Mouse (Mus musculus) forebrain, embryonic 10.5 days (tissue): ENCODE data around the gene Rin2. TPM values are rescaled to one million over a fixed set of nuclear protein-coding genes. Genes with fewer than 3 reads are reported as not detected.
A peak's percentile ranks its signal among the peaks of the same experiment; 100 is the strongest.

Experiments
- DNase-seq: peaks from one replicate; pipeline ENCODE4 v3.0.0-alpha.2; 2017; ENCODE audit warnings: low spot score; ENCODE audit errors: extremely low spot score
- H3K27ac ChIP-seq: fragments of 300-500 bp; sonication (generic); 2 replicates; pipeline ENCODE4 v1.5.1; 2016; ENCODE audit warnings: mild to moderate bottlenecking
- H3K27me3 ChIP-seq: fragments of 300-500 bp; sonication (generic); 2 replicates; pipeline ENCODE4 v1.6.1; 2016; ENCODE audit warnings: mild to moderate bottlenecking; ENCODE audit not compliant: poor library complexity, severe bottlenecking
- H3K36me3 ChIP-seq: fragments of 300-500 bp; sonication (generic); replicated peaks from 2 replicates; pipeline ENCODE4 v1.6.1; 2016; ENCODE audit warnings: mild to moderate bottlenecking, moderate library complexity
- H3K4me1 ChIP-seq: fragments of 300-500 bp; sonication (generic); 2 replicates; pipeline ENCODE4 v1.6.1; 2016
- H3K4me3 ChIP-seq: fragments of 300-500 bp; sonication (generic); 2 replicates; pipeline ENCODE4 v1.5.1; 2016; ENCODE audit warnings: mild to moderate bottlenecking, moderate library complexity
- H3K9me3 ChIP-seq: fragments of 300-500 bp; sonication (generic); 2 replicates; pipeline ENCODE4 v1.6.1; 2016; ENCODE audit warnings: mild to moderate bottlenecking, moderate library complexity
- WGBS: fragments of 180-500 bp; shearing (Covaris S2); methylation state at CpG from one replicate; pipeline ENCODE4 v1.1.7; 2016; 5-methylcytosine and 5-hydroxymethylcytosine counted together
- polyA plus RNA-seq: library from polyadenylated mRNA; unstranded; fragments of >200 nt; fragmentation: Nextera tagmentation; extraction: Ambion mirVana; gene quantifications from 2 replicates; pipeline ENCODE4 v1.2.1, GENCODE M21; 2016

Gene Rin2
- polyA plus RNA-seq, 1 experiment from 2014 or later: 10.1 TPM

DNA sequence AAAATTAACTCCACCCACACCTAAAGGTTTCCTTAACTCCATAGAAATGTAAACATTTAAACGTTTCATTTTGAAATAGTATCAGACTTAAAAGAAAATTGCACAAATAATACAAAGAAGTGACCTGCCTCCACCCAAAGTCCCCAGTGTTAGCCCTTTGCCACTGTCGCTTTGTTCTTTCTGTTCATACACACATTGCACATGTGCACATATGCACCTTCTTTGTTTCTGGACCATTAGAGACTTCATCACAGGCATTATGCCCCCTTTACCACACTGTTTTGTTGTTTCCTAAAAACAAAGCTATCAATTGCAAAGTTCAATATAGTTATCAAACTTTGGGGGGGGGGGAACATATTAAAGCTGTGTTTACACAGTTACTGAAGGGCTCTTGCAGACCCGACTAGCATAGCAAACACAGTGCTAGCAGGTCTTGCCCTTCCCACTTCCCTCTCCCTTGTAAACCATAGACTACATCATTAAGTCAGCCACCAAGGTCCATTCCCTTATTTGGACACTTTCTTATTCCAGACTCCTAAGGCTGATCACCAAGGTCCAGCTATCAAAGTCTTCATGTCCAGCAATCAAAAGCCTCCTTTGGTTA, 200.0 kb downstream of the Rin2 start:
- H3K4me3 ChIP-seq: no peak overlapping the region
- DNase-seq: no peak
- 76% methylated on average over 3 of the region's 3 CpGs for WGBS

DNA sequence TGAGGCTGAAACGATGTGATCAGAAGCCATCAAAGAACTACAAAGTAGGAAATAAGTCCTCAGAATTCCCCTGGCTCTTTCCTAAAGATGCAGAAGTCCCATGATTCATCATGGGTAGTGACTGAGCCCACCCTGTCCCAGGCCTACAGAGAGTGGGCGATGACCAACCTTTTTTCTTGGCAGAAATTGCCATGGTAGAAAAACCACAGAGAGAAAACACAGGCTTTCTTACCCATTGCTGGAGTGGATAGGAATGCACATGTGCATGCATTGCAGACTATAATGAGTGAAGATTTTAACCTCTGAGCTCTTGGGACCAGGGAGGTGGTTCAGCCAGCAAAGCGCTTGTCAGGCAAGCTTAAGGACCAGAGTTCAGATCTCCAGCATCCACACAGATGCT, 202.2 kb downstream of the Rin2 start:
- Histone ChIP-seq H3K36me3 (peaks cover 22% of the 10 kb centered on the region), H3K9me3 (no peaks in the 10 kb centered on the region), H3K4me1 (no peaks in the 10 kb centered on the region; the same call in 1 of the 2 replicates), H3K4me3 (no peak overlapping the region), H3K27ac (no peak overlapping the region), H3K27me3 (no peaks in the 10 kb centered on the region)
- DNase-seq: no peak
- 90% methylated on average over 3 of the region's 3 CpGs for WGBS

More for the DNA sequence above, 200.0 kb downstream of the Rin2 start:
- Histone ChIP-seq H3K27me3 (no peaks in the 10 kb centered on the region), H3K27ac (no peak overlapping the region), H3K9me3 (no peaks in the 10 kb centered on the region), H3K4me1 (no peaks in the 10 kb centered on the region), H3K36me3 (peaks cover 14% of the 10 kb centered on the region; the same call in 1 of the 2 replicates)

DNA sequence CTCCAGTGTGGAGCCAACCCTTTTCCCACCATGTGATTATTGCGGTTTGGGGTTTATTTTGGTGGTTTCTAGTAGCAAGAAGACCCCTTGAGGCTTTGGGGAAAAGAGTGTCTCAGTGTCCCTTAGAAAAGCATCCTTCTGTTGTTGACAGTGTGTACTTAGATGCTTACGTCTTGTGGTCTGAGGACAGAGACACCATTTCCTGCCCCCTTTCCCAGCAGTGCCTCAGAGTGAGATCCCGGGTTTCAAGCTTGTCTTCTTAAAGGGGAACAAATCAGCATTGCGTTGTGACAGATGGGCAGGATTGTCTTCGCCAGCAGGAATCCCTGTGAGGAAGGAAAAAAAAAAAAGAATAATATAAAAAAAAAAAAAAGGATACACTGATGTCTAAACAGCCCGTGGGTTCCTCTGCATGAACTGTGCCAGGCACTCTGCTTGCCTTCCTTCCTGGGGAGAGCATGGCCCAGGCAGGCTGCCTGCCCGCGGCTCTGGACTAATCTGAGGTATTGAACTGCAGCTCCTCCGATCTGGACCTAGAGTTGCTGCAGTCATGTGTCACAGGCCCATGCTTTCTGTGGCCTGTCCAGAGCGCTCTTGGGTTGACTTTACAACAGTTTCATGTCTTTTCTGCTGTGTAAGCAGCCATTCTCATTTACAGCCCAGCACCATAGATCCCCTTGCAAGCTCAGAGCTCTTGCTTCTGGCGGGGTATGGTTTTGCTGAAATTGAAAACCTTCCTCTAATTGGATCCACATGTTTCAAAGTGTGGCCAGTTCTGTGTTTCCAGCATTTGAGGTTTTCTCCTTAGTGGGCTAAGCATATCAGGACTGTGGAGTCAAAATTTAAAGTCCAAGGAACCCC, 206.1 kb downstream of the Rin2 start:
- no peaks in the 10 kb centered on the region for H3K27me3 ChIP-seq
- H3K4me1 ChIP-seq: peaks cover 25% of the 10 kb centered on the region
- DNase-seq: no peak
- H3K9me3 ChIP-seq: no peaks in the 10 kb centered on the region
- peak overlapping the region; percentile 57; the same call in 1 of the 2 replicates for H3K27ac ChIP-seq
- H3K4me3 ChIP-seq: no peak overlapping the region
- peaks cover 30% of the 10 kb centered on the region for H3K36me3 ChIP-seq
- 69% methylated on average over 11 of the region's 11 CpGs for WGBS

DNA sequence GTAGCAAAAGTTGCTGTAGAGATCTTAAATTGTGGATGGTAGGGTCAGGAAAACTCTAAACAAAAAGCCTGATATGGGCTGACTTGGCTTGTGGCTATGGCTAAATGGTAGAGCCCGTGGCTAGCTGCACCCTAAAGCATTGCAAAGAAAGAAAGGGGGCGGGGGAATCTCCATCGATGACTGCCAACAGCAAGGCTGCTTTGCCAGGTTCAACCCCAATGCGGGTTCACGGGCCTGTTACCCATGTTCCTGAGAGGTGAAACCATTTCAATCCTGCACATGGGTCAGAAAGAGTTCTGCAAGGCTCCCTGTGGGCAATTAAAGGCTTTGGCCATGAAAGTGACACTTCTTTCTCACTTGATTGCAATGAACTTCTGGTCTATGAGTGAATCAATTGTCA, 206.9 kb downstream of the Rin2 start:
- Histone ChIP-seq H3K9me3 (no peaks in the 10 kb centered on the region), H3K36me3 (peaks cover 30% of the 10 kb centered on the region), H3K4me1 (peaks cover 25% of the 10 kb centered on the region), H3K4me3 (no peak overlapping the region), H3K27me3 (no peaks in the 10 kb centered on the region), H3K27ac (peak overlapping the region; percentile 48; the same call in 1 of the 2 replicates)
- 87% methylated on average over 5 of the region's 5 CpGs for WGBS
- no peak for DNase-seq

DNA sequence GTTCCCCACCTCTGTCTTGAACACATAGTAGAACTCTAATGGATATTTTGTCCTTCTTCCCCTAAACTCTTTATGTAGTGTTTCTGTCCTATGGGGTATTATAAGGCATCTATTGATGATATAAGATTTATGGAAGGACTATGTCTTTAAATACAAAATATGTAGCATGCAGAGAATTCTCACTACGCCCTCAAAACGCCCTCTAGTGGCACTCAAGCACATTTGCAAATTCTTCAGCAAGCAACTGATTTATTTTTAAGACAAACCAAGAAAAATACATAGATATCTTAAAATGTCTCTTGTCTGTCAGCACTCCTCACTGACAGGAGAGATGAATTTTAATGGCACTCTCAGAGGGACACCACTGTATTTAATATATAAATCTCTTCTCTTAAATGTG, 207.4 kb downstream of the Rin2 start:
- H3K27ac ChIP-seq: no peak overlapping the region
- no peak for DNase-seq

DNA sequence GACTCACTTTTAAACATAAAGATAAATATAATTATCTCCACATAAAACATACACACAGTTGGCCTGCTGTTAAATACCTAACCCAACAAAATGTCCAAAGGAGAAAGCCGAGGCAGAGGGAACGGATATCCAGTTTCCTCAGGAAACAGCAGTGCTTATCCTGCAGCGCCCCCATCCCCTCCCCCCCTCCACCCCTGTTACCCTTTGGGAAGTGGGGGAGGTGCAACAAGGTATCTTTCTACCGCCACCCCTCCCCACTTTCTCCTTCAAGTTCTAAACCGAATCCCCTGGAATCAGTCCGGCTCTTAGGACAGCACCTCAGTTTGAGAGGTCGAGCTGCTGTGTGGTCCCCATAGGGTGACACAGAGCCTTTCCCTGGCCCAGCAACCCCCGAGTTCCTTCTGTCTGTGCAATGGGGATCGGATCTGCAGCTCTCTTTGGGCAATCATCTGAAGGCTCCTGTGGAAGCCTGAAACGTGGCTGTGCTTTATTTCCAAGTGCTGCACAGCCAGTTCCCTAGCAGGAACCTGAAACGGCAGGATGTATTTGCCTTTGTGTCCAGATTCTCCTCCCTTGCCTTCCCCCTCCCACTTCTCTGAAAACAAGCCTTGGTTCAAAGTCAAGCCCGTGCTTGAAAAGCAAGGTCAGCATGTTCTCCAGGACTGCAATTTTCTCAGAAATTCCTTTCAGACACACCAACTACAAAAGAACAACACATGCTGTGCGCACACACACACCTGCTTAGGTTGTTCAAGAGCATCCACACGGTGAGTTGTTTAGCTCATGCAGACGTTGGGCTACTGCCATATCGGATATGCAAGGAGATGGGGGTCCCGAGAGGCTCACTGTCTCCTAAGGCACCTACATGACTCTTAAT, 209.3 kb downstream of the Rin2 start:
- Histone ChIP-seq H3K36me3 (peaks cover 19% of the 10 kb centered on the region), H3K9me3 (no peaks in the 10 kb centered on the region), H3K27me3 (no peaks in the 10 kb centered on the region), H3K4me3 (no peak overlapping the region), H3K27ac (peak overlapping the region; percentile 79), H3K4me1 (peaks cover 25% of the 10 kb centered on the region)
- 41% methylated on average over 17 of the region's 17 CpGs for WGBS
- DNase-seq: no peak

More for the DNA sequence above, 207.4 kb downstream of the Rin2 start:
- Histone ChIP-seq H3K4me3 (no peak overlapping the region), H3K4me1 (peaks cover 25% of the 10 kb centered on the region), H3K36me3 (peaks cover 27% of the 10 kb centered on the region), H3K9me3 (no peaks in the 10 kb centered on the region), H3K27me3 (no peaks in the 10 kb centered on the region)
- WGBS: 25% methylated on average over 2 of the region's 2 CpGs

DNA sequence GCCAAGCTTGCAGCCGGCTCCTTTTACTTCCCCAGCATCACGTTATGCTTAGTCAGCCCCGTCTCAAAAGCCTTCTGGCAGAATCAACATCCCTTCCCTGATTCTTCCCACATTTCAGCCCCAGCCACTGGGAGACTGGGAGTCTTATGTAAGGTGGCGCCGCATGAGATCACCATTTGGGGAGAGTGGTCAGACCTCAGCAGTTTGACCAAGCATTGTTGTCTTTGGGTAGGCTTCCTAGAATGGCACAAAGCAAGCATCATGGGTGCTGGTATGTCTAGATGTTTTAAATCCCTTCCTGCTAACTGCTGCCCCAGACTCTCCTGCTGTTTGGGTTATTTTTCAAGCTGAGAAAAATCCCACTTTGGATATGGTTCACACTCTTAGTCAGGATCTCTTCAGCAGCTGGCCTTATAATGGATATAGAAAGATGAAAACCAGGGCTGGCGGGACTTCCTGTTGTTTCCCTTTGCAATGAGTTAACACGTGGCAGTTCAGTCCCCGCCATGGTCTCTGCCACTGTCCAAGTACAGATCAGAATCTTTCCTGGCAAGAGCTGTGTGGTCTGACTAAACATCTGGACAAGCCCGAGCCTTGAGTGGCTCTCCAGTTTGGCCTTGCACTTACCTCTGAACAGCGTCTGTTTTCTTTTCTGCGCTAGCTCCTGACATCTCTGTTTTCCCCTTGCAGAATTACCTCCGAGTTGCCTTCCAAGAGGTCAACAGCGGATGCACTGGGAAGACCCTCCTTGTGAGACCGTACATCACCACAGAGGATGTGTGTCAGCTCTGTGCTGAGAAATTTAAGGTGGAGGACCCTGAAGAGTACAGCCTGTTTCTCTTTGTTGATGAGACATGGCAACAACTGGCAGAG, 210.1 kb downstream of the Rin2 start:
- Histone ChIP-seq H3K4me1 (peaks cover 25% of the 10 kb centered on the region), H3K27me3 (no peaks in the 10 kb centered on the region), H3K36me3 (peaks cover 15% of the 10 kb centered on the region), H3K4me3 (no peak overlapping the region), H3K27ac (peak overlapping the region; percentile 79), H3K9me3 (no peaks in the 10 kb centered on the region)
- WGBS: 79% methylated on average over 14 of the region's 14 CpGs
- DNase-seq: no peak

DNA sequence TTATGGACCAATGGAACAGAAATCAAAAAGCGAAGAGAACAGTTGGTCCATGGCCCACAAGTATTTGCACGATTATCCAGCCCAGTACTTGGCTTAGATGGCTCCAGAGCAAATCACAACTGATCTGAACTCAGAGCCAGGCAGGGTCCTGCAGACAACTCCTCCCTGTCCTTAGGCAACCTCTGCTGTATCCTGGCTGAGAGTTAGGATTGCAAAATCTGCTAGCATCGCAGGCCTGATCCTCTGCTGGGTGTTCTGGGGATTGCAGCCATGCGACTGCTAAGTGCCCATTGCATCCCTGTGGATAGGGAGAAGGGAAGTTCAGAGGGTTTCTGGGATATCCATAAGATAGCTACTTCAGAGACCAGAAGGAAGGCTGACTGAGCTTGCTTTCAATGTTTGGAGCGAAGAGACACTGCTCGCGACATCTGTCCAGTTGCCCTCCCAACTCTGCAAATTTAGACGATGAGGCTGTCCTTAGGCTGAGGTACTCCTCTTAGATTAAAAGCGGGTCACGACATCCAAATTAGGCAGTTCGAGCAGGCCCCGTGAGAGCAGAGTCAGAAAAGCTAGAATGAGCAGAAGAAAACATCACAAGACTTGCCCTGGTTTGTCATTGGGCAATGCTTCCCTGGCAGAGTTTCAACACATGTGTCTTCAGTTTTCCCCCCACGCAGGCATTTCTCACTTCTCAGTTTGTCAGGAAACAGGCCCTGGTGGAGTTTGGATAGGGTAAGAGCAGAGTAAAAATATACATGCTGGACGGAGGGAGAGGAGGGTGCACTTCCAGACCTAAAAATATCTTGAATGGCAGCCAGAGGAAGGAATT, 213.1 kb downstream of the Rin2 start:
- Histone ChIP-seq H3K27me3 (no peaks in the 10 kb centered on the region), H3K9me3 (no peaks in the 10 kb centered on the region), H3K36me3 (0 out of 2 replicates have a peak, but pooled peaks cover 8% of the 10 kb centered on the region), H3K4me1 (peaks cover 24% of the 10 kb centered on the region), H3K27ac (no peak overlapping the region), H3K4me3 (no peak overlapping the region)
- WGBS: 72% methylated on average over 14 of the region's 14 CpGs
- DNase-seq: no peak

DNA sequence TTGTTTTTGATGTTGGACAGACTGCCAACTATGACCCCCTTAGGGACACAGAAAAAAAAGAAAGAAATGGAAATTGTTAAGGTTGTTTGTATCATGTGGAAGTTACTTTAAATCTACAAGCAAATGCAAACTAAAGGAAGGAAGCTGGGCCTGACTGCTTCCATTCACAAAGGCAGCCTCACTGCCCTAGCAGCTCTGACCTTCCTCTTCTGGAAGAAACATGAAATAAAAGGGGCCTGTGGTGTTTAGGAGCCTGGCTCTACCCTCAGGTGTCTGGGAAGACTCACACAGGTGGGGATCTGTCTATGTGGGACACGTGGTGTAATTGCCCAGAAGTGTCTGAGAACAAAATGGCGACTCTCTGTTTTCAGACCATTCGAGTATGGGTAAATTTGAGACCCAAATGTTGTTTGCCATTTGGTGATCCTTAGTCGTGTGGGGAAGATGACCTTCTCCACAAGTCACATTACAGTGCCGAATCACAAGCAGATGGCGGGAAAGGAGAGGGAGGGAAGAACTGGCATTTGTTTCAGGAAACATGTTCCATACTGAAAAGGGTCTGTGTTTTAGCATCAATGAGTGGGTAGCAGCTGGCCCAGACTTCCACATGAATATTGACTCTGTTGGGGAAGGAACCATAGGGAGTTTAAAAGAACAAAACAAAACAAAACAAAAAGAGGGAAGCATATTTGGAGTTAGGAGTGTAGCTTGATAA, 213.9 kb downstream of the Rin2 start:
- Histone ChIP-seq H3K36me3 (0 out of 2 replicates have a peak, but pooled peaks cover 8% of the 10 kb centered on the region), H3K4me1 (peaks cover 16% of the 10 kb centered on the region), H3K4me3 (no peak overlapping the region), H3K27me3 (no peaks in the 10 kb centered on the region), H3K27ac (no peak overlapping the region), H3K9me3 (no peaks in the 10 kb centered on the region)
- no peak for DNase-seq
- 76% methylated on average over 6 of the region's 6 CpGs for WGBS

DNA sequence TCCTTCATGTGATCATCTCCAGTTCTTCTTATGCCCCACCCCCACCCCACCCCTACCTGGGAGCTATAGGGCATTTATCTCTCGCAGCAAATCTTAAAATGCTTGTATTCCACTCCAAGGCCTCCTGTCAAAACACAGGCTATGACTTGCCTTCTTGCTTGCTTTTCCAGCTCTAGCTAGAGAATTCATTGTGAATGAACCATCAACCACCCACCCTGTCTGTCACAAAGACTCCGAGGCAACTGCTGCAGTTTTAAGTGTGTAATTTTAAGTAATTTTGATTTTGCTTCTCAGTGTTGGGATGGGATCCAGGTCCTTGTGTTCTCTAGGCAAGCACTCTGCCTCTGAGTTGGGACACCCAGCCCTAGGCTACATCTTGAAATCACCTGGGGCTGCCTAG, 215.6 kb downstream of the Rin2 start:
- Histone ChIP-seq H3K27me3 (no peaks in the 10 kb centered on the region), H3K4me3 (no peak overlapping the region), H3K27ac (no peak overlapping the region), H3K36me3 (0 out of 2 replicates have a peak, but pooled peaks cover 5% of the 10 kb centered on the region), H3K4me1 (no peaks in the 10 kb centered on the region), H3K9me3 (no peaks in the 10 kb centered on the region)
- no peak for DNase-seq
- WGBS: 92% methylated on average over 2 of the region's 2 CpGs

DNA sequence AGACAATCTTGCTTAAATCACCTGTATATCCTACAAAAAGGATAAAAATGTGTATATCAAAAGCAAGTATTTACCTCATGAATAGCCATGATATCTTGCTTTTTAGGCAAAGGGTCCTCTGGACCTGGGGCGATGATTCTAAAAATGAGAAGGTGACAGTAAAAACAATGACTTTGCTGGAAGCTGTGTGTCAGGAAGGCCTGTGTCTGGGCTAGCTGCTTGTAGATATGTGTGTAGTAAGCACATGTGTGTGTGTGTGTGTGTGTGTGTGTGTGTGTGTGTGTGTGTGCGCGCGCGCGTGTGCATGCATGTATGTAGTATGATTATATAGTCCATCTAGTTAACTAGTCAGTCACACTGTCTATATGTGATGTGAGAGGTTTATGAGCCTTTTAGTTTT, 218.7 kb downstream of the Rin2 start:
- H3K9me3 ChIP-seq: no peaks in the 10 kb centered on the region
- 98% methylated on average over 6 of the region's 6 CpGs for WGBS
- no peaks in the 10 kb centered on the region for H3K4me1 ChIP-seq
- H3K4me3 ChIP-seq: no peak overlapping the region
- H3K36me3 ChIP-seq: no peaks in the 10 kb centered on the region
- no peak for DNase-seq
- H3K27me3 ChIP-seq: no peaks in the 10 kb centered on the region
- H3K27ac ChIP-seq: no peak overlapping the region
